Mouse (Mus musculus): ENCODE results near the gene Etv2.

DNA sequence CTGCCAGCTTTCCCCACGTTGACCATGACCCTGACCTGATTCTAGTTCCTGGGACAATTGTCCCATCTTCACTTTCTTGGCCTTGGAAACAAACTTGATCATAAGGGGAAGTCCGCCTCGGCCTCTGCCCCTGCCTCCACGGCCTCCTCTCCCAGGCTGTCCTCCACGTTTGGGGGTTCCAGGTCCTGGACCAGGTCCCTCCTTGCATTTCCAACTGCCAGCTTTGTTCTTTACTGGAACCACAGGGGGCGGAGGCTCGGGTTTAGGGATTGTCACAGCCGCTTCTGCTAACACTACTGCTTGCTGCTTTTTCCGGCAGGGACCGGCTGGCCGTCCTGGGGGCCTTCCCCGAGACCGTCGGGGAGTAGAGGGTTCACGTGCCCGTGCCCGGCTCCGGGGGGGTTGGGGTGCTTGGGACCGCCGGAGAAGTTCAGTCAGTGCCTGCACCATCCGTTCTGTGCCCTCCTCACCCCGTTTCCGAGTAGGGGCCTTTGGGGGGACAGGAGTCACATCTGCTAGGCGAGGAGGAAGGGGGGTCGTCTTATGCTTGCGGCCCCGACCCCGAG lies 49.1 kb downstream of the Etv2 start:
- TF ChIP-seq CTCF (IDR thresholded peaks at IDR 0.05; ENCODE audit: extremely low read depth, insufficient read length, insufficient replicate concordance, low read depth, low read length) (no peak), POLR2A (IDR thresholded peaks at IDR 0.05; ENCODE audit: low read depth, low read length) (no peak)

All from small intestine, adult 2 months (tissue).